In genomic region chr4:74014048-74014500, GRCm38 (mm10) we compare ENCODE assay signal across 8 mouse cellular contexts. TPM values are rescaled to one million over a fixed set of nuclear protein-coding genes. Genes with fewer than 3 reads are reported as not detected.
DNase-seq lines count a peak whose midpoint lies in the region; ATAC-seq and TF ChIP-seq lines count a peak whose summit lies in the region.

No protein-coding gene starts in this region.

- peaks cover 3 to 5% of the 10 kb centered on the region in 2 experiments; a peak in 3 of 4 replicates for H3K4me1 ChIP-seq in heart, embryonic 14.5 days (ENCODE audit: control insufficient read depth in 2 of 2, insufficient read depth in 2 of 2, low read length in 2 of 2)
- no peaks in the 10 kb centered on the region; the same call in 1 of the 2 replicates for H3K4me1 ChIP-seq in heart, postnatal 0 days (ENCODE audit: control insufficient read depth, insufficient read depth)
- no peaks in the 10 kb centered on the region for H3K4me1 ChIP-seq in liver, embryonic 15.5 days (replicated peaks)
- H3K4me1 ChIP-seq in stomach, embryonic 15.5 days, result 0 out of 2 replicates have a peak, but pooled peaks cover 4% of the 10 kb centered on the region

- H3K9ac ChIP-seq in heart, embryonic 14.5 days (ENCODE audit: low read length), result peak overlapping the region; percentile 63; the same call in 1 of the 2 replicates
- no peak overlapping the region for H3K9ac ChIP-seq in heart, postnatal 0 days (replicated peaks; ENCODE audit: low read depth, low read length)
- H3K9ac ChIP-seq in liver, embryonic 15.5 days, result no peak overlapping the region
- no peak overlapping the region for H3K9ac ChIP-seq in stomach, embryonic 15.5 days

- H3K9me3 ChIP-seq in heart, embryonic 14.5 days (ENCODE audit: control insufficient read depth, low read length), result no peaks in the 10 kb centered on the region
- H3K9me3 ChIP-seq in heart, postnatal 0 days (replicated peaks; ENCODE audit: control insufficient read depth, low read length), result no peaks in the 10 kb centered on the region
- no peaks in the 10 kb centered on the region for H3K9me3 ChIP-seq in liver, embryonic 15.5 days (replicated peaks)
- no peaks in the 10 kb centered on the region for H3K9me3 ChIP-seq in stomach, embryonic 15.5 days

- H3K27me3 ChIP-seq in heart, embryonic 14.5 days (ENCODE audit: control insufficient read depth, insufficient read depth, low read length), result peaks cover 17% of the 10 kb centered on the region
- peaks cover 11% of the 10 kb centered on the region; the same call in 1 of the 2 replicates for H3K27me3 ChIP-seq in heart, postnatal 0 days (ENCODE audit: control insufficient read depth, insufficient read depth, low read length)
- peaks cover 12% of the 10 kb centered on the region for H3K27me3 ChIP-seq in liver, embryonic 15.5 days
- H3K27me3 ChIP-seq in stomach, embryonic 15.5 days (replicated peaks), result peaks cover 3% of the 10 kb centered on the region; the same call in 1 of the 2 replicates

- peak overlapping the region; percentile 42 to 54 for H3K4me3 ChIP-seq in heart, embryonic 14.5 days (ENCODE audit: control insufficient read depth in 1 of 2, insufficient read depth in 1 of 2, low read depth in 1 of 2, low read length in 2 of 2)
- peak overlapping the region; percentile 54 for H3K4me3 ChIP-seq in heart, postnatal 0 days (ENCODE audit: low read depth, low read length)
- no peak overlapping the region for H3K4me3 ChIP-seq in liver, embryonic 15.5 days (replicated peaks)
- peak overlapping the region; percentile 51 for H3K4me3 ChIP-seq in stomach, embryonic 15.5 days (replicated peaks)

- ATAC-seq in heart, embryonic 14.5 days (ENCODE audit: insufficient number of reproducible peaks, insufficient read depth, low FRiP score, low read depth), result 0 out of 2 replicates have a peak, but pooled peaks have one; percentile 13
- ATAC-seq in heart, postnatal 0 days (ENCODE audit: insufficient read depth, low read depth), result no peak
- no peak for ATAC-seq in liver, embryonic 15.5 days (ENCODE audit: insufficient read depth)
- ATAC-seq in stomach, embryonic 15.5 days (ENCODE audit: insufficient read depth, low FRiP score, low read depth), result no peak
- no peak for ATAC-seq in monocyte, adult 5-6 weeks (replicated peaks; ENCODE audit: insufficient number of reproducible peaks, low FRiP score, low TSS enrichment, poor library complexity, severe bottlenecking)

- peak overlapping the region; percentile 96 for H3K4me2 ChIP-seq in heart, embryonic 14.5 days (ENCODE audit: low read length)
- H3K4me2 ChIP-seq in heart, postnatal 0 days (ENCODE audit: low read depth, low read length), result peak overlapping the region; percentile 91
- H3K4me2 ChIP-seq in liver, embryonic 15.5 days, result peak overlapping the region; percentile 48
- H3K4me2 ChIP-seq in stomach, embryonic 15.5 days, result peak overlapping the region; percentile 93

- 4% methylated on average over 11 of the region's 11 CpGs for WGBS in heart, embryonic 14.5 days
- WGBS in heart, postnatal 0 days, result 9% methylated on average over 11 of the region's 11 CpGs
- WGBS in liver, embryonic 15.5 days (ENCODE audit: insufficient replicate concordance), result 6% methylated on average over 11 of the region's 11 CpGs
- 10% methylated on average over 11 of the region's 11 CpGs for WGBS in stomach, embryonic 15.5 days

- no peak for DNase-seq in heart, postnatal 25 days (ENCODE audit: low spot score)
- peak; percentile 7 to 26 for DNase-seq in cerebellum, postnatal 36 days
- no peak for DNase-seq in heart, postnatal 0 days (ENCODE audit: low spot score)
- DNase-seq in spleen, adult 12 weeks (ENCODE audit: low spot score), result no peak

- intact Hi-C loops in heart, postnatal 25 days (cut with DNase I), result no loop called here

- no peak for TF ChIP-seq CTCF in heart, postnatal 0 days (IDR thresholded peaks at IDR 0.05; ENCODE audit: low read depth)

- no peaks in the 10 kb centered on the region for H3K36me3 ChIP-seq in heart, embryonic 14.5 days (ENCODE audit: control insufficient read depth, insufficient read depth, low read length)
- H3K36me3 ChIP-seq in heart, postnatal 0 days (replicated peaks; ENCODE audit: control insufficient read depth, insufficient read depth, low read length), result no peaks in the 10 kb centered on the region
- H3K36me3 ChIP-seq in liver, embryonic 15.5 days (replicated peaks), result no peaks in the 10 kb centered on the region
- no peaks in the 10 kb centered on the region for H3K36me3 ChIP-seq in stomach, embryonic 15.5 days

- no peak for TF ChIP-seq EP300 in heart, postnatal 0 days (IDR thresholded peaks at IDR 0.05; ENCODE audit: low read depth)

- H3K27ac ChIP-seq in heart, embryonic 14.5 days (replicated peaks in 1 of 2; ENCODE audit: control insufficient read depth in 1 of 2, insufficient read depth in 1 of 2, low read depth in 2 of 2, low read length in 2 of 2), result no peak overlapping the region
- H3K27ac ChIP-seq in heart, postnatal 0 days (ENCODE audit: low read depth), result no peak overlapping the region
- no peak overlapping the region for H3K27ac ChIP-seq in liver, embryonic 15.5 days (replicated peaks)
- no peak overlapping the region for H3K27ac ChIP-seq in stomach, embryonic 15.5 days

RNA-seq across cellular contexts. Expression of gene Frmd3, which starts 0.8 kb away (rescaled TPM):
- 0.09 and 0.30 TPM in 2 replicates for polyA plus RNA-seq in heart, embryonic 14.5 days (2014; fragmentation: Nextera tagmentation; extraction: Ambion mirVana)
- under 1 TPM; 0.10 to 0.11 TPM for total RNA-seq in heart, postnatal 25 days (2021)
- 0.04 TPM in 1 of 2 replicates, not detected in the other for total RNA-seq in heart, postnatal 0 days (2014; rRNA removed; ENCODE audit: low replicate concordance)
- 0.12 and 0.16 TPM in 2 replicates for polyA plus RNA-seq in heart, postnatal 0 days (2015; fragmentation: Nextera tagmentation; extraction: Ambion mirVana)
- 0.16 and 0.23 TPM in 2 replicates for polyA plus RNA-seq in liver, embryonic 15.5 days (2015; fragmentation: Nextera tagmentation; extraction: Ambion mirVana)
- 0.50 and 0.59 TPM in 2 replicates for polyA plus RNA-seq in stomach, embryonic 15.5 days (2015; fragmentation: Nextera tagmentation; extraction: Ambion mirVana)
- total RNA-seq in monocyte, adult 5-6 weeks (2017), result not detected in 3 replicates

Comparison
In these comparisons a context has a peak if more than half of its experiments do, and no peak if none do; other contexts are left out.
1. DNase-seq: peak in cerebellum, postnatal 36 days (2 of 2); none in heart, postnatal 25 days (single experiment), heart, postnatal 0 days (single experiment) and spleen, adult 12 weeks (single experiment).
2. Peak in every context shown above with its lines, with median percentiles within 50 percentile points of each other: H3K4me2 ChIP-seq.